Mouse (Mus musculus): ENCODE data around the gene Iqck. TPM values are rescaled to one million over a fixed set of nuclear protein-coding genes. Genes with fewer than 3 reads are reported as not detected.

The Iqck gene
- polyA plus RNA-seq, 1 experiment from 2014 or later: 3.5 TPM

Other genes starting within 250 kb of the Iqck start
- gene Gde1, start 150.0 kb upstream of the Iqck start, polyA plus RNA-seq (2016; fragmentation: Nextera tagmentation; extraction: Ambion mirVana): 76.1 and 82.2 TPM in 2 replicates
- gene Ccp110, start 143.2 kb upstream of the Iqck start, polyA plus RNA-seq (2016; fragmentation: Nextera tagmentation; extraction: Ambion mirVana): 44.2 and 45.9 TPM in 2 replicates
- gene Vps35l, start 115.5 kb upstream of the Iqck start, polyA plus RNA-seq (2016; fragmentation: Nextera tagmentation; extraction: Ambion mirVana): 63.1 and 67.2 TPM in 2 replicates
- 150 and 153 TPM in 2 replicates for gene Knop1, start 502 bp downstream of the Iqck start, polyA plus RNA-seq (2016; fragmentation: Nextera tagmentation; extraction: Ambion mirVana)
- gene Gprc5b, start 139.5 kb downstream of the Iqck start, polyA plus RNA-seq (2016; fragmentation: Nextera tagmentation; extraction: Ambion mirVana): 9.0 and 12.2 TPM in 2 replicates

Measured in forebrain, embryonic 10.5 days (tissue).